Mouse (Mus musculus): ENCODE measurements around the gene Ccser2. TPM values are rescaled to one million over a fixed set of nuclear protein-coding genes. Genes with fewer than 3 reads are reported as not detected.

The Ccser2 gene
- polyA plus RNA-seq, 1 experiment from 2014 or later, result 11.8 TPM

- no peak overlapping the region for H3K9ac ChIP-seq (replicated peaks)
- H3K4me1 ChIP-seq (ENCODE audit: insufficient read depth), result peaks cover 10% of the 10 kb centered on the region
- ATAC-seq, result no peak
- DNase-seq, result no peak
- H3K4me2 ChIP-seq (ENCODE audit: low read depth, low read length), result 0 out of 2 replicates have a peak overlapping the region, but pooled peaks have one; percentile 6
- TF ChIP-seq EP300 (IDR thresholded peaks at IDR 0.05; ENCODE audit: low read depth), result no peak
- no peak for TF ChIP-seq CTCF (IDR thresholded peaks at IDR 0.05; ENCODE audit: low read depth)
- H3K36me3 ChIP-seq (replicated peaks; ENCODE audit: insufficient read depth, low read length), result no peaks in the 10 kb centered on the region
- no peaks in the 10 kb centered on the region for H3K9me3 ChIP-seq (ENCODE audit: low read length)
- WGBS (ENCODE audit: insufficient replicate concordance), result 60% methylated on average over 3 of the region's 3 CpGs
- H3K27ac ChIP-seq (ENCODE audit: low read depth), result peak overlapping the region; percentile 79
- no peaks in the 10 kb centered on the region for H3K27me3 ChIP-seq (ENCODE audit: insufficient read depth, low read length)
- H3K4me3 ChIP-seq (ENCODE audit: low read depth, low read length), result no peak overlapping the region
Observed at GRCm38 (mm10) chr14:36969861-36970420, 1.4 kb upstream of the Ccser2 start.

- H3K27me3 ChIP-seq (ENCODE audit: insufficient read depth, low read length), result no peaks in the 10 kb centered on the region
- 1% methylated on average over 49 of the region's 49 CpGs for WGBS (ENCODE audit: insufficient replicate concordance)
- peak overlapping the region; percentile 85 for H3K4me3 ChIP-seq (ENCODE audit: low read depth, low read length)
- no peaks in the 10 kb centered on the region for H3K36me3 ChIP-seq (replicated peaks; ENCODE audit: insufficient read depth, low read length)
- no peak for DNase-seq
- no peaks in the 10 kb centered on the region for H3K9me3 ChIP-seq (ENCODE audit: low read length)
- TF ChIP-seq CTCF (IDR thresholded peaks at IDR 0.05; ENCODE audit: low read depth) (no peak), EP300 (IDR thresholded peaks at IDR 0.05; ENCODE audit: low read depth) (no peak)
- peak overlapping the region; percentile 77 for H3K27ac ChIP-seq (ENCODE audit: low read depth)
- peaks cover 10% of the 10 kb centered on the region for H3K4me1 ChIP-seq (ENCODE audit: insufficient read depth)
- ATAC-seq, result peak; percentile 38
- peak overlapping the region; percentile 87 for H3K4me2 ChIP-seq (ENCODE audit: low read depth, low read length)
- peak overlapping the region; percentile 81 for H3K9ac ChIP-seq (replicated peaks)
Observed at GRCm38 (mm10) chr14:36968076-36968627, 425 bp downstream of the Ccser2 start.

- Histone ChIP-seq H3K4me2 (ENCODE audit: low read depth, low read length) (no peak overlapping the region), H3K4me1 (ENCODE audit: insufficient read depth) (peaks cover 10% of the 10 kb centered on the region), H3K27me3 (ENCODE audit: insufficient read depth, low read length) (no peaks in the 10 kb centered on the region), H3K9me3 (ENCODE audit: low read length) (no peaks in the 10 kb centered on the region), H3K4me3 (ENCODE audit: low read depth, low read length) (no peak overlapping the region), H3K9ac (replicated peaks) (0 out of 2 replicates have a peak overlapping the region, but pooled peaks have one; percentile 6), H3K36me3 (replicated peaks; ENCODE audit: insufficient read depth, low read length) (no peaks in the 10 kb centered on the region), H3K27ac (ENCODE audit: low read depth) (no peak overlapping the region; the same call in 1 of the 2 replicates)
- ATAC-seq (no peak), DNase-seq (no peak)
- TF ChIP-seq EP300 (IDR thresholded peaks at IDR 0.05; ENCODE audit: low read depth) (no peak), CTCF (IDR thresholded peaks at IDR 0.05; ENCODE audit: low read depth) (no peak)
- 54% methylated on average over 3 of the region's 3 CpGs for WGBS (ENCODE audit: insufficient replicate concordance)
Observed at GRCm38 (mm10) chr14:36965421-36965820, 3.2 kb downstream of the Ccser2 start.

GRCm38 (mm10) chr14:36962477-36962876 lies 6.1 kb downstream of the Ccser2 start:
- no peaks in the 10 kb centered on the region for H3K36me3 ChIP-seq (replicated peaks; ENCODE audit: insufficient read depth, low read length)
- peaks cover 13% of the 10 kb centered on the region for H3K4me1 ChIP-seq (ENCODE audit: insufficient read depth)
- no peak for TF ChIP-seq CTCF (IDR thresholded peaks at IDR 0.05; ENCODE audit: low read depth)
- TF ChIP-seq EP300 (IDR thresholded peaks at IDR 0.05; ENCODE audit: low read depth), result no peak
- ATAC-seq (no peak), DNase-seq (no peak)
- no peaks in the 10 kb centered on the region for H3K27me3 ChIP-seq (ENCODE audit: insufficient read depth, low read length)
- 71% methylated on average over 2 of the region's 2 CpGs for WGBS (ENCODE audit: insufficient replicate concordance)
- H3K4me2 ChIP-seq (ENCODE audit: low read depth, low read length), result no peak overlapping the region
- H3K4me3 ChIP-seq (ENCODE audit: low read depth, low read length), result no peak overlapping the region
- H3K27ac ChIP-seq (ENCODE audit: low read depth), result no peak overlapping the region
- H3K9me3 ChIP-seq (ENCODE audit: low read length), result no peaks in the 10 kb centered on the region
- no peak overlapping the region for H3K9ac ChIP-seq (replicated peaks)

GRCm38 (mm10) chr14:36957719-36958118 lies 10.9 kb downstream of the Ccser2 start:
- H3K36me3 ChIP-seq (replicated peaks; ENCODE audit: insufficient read depth, low read length), result no peaks in the 10 kb centered on the region
- peak overlapping the region; percentile 74 for H3K27ac ChIP-seq (ENCODE audit: low read depth)
- TF ChIP-seq CTCF (IDR thresholded peaks at IDR 0.05; ENCODE audit: low read depth), result no peak
- no peak for TF ChIP-seq EP300 (IDR thresholded peaks at IDR 0.05; ENCODE audit: low read depth)
- no peak overlapping the region for H3K4me3 ChIP-seq (ENCODE audit: low read depth, low read length)
- H3K4me1 ChIP-seq (ENCODE audit: insufficient read depth), result peaks cover 12% of the 10 kb centered on the region
- DNase-seq (no peak), ATAC-seq (peak; percentile 50)
- H3K9me3 ChIP-seq (ENCODE audit: low read length), result no peaks in the 10 kb centered on the region
- 59% methylated on average over 6 of the region's 6 CpGs for WGBS (ENCODE audit: insufficient replicate concordance)
- no peaks in the 10 kb centered on the region for H3K27me3 ChIP-seq (ENCODE audit: insufficient read depth, low read length)
- no peak overlapping the region for H3K9ac ChIP-seq (replicated peaks)
- peak overlapping the region; percentile 27; the same call in 1 of the 2 replicates for H3K4me2 ChIP-seq (ENCODE audit: low read depth, low read length)

GRCm38 (mm10) chr14:36957261-36957660 lies 11.3 kb downstream of the Ccser2 start:
- H3K4me3 ChIP-seq (ENCODE audit: low read depth, low read length), result no peak overlapping the region
- peak overlapping the region; percentile 74 for H3K27ac ChIP-seq (ENCODE audit: low read depth)
- peaks cover 12% of the 10 kb centered on the region for H3K4me1 ChIP-seq (ENCODE audit: insufficient read depth)
- no peak for DNase-seq
- ATAC-seq, result peak; percentile 89
- no peaks in the 10 kb centered on the region for H3K9me3 ChIP-seq (ENCODE audit: low read length)
- TF ChIP-seq CTCF (IDR thresholded peaks at IDR 0.05; ENCODE audit: low read depth), result no peak
- no peak for TF ChIP-seq EP300 (IDR thresholded peaks at IDR 0.05; ENCODE audit: low read depth)
- 51% methylated on average over 6 of the region's 6 CpGs for WGBS (ENCODE audit: insufficient replicate concordance)
- no peaks in the 10 kb centered on the region for H3K27me3 ChIP-seq (ENCODE audit: insufficient read depth, low read length)
- H3K36me3 ChIP-seq (replicated peaks; ENCODE audit: insufficient read depth, low read length), result no peaks in the 10 kb centered on the region
- H3K4me2 ChIP-seq (ENCODE audit: low read depth, low read length), result peak overlapping the region; percentile 27; the same call in 1 of the 2 replicates
- H3K9ac ChIP-seq (replicated peaks), result no peak overlapping the region
